Mouse (Mus musculus): ENCODE results near the gene Ddx19b.
A peak's percentile ranks its signal among the peaks of the same experiment; 100 is the strongest.

DNA sequence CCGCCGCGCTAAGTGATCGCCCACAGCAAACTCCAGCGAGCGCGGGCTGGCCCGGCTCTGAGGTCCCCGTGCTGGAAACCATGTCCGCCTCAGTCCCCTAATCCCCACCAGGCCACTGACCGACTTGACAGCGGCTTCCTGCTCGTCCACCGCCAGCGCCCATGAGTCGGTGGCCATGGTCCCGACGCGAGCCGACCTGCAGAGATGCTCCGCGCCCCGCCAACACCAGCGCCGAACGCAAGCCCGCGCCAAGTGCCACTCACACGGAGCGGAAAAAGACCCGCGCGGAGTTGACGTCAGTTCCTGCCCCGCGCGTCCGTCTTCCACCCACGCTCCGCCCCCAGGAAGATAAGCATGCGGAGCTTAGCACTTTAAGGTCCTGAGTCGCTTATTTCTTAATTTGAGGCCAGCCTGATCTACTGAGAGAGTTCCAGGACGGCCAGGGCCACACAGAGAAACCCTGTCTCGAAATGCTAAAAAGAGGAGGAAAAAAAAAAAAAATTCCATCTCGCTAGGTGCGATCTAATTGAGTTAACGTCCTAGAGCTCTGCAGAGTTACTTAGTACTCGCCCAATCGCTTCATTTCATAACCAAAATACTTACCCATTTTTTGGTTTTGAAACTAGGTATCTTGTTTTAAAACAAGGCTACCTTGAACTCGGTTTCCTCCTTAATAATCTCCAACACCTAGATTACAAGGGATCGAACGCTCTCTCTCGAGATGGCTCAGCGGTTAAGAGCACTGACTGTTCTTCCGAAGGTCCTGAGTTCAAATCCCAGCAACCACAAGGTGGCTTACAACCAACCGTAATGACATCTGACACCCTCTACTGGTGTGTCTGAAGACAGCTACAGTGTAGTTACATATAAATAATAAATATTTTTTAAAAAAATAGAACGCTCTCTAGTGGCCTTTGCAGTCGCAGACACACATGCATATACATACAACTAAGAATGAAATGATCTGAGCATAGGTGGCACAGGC is 33.7 kb downstream of the Ddx19b start, which contains the start of gene Ddx19a:
- no peak for TF ChIP-seq CTCF (IDR thresholded peaks at IDR 0.05; ENCODE audit: control insufficient read depth, insufficient read depth, insufficient read length)
- no peak for TF ChIP-seq MYOD1 (IDR thresholded peaks at IDR 0.05; ENCODE audit: control insufficient read depth, insufficient read length, low read depth)
- no peak for TF ChIP-seq USF1 (IDR thresholded peaks at IDR 0.05; ENCODE audit: low read depth)
- no peak for TF ChIP-seq CEBPB (IDR thresholded peaks at IDR 0.05; ENCODE audit: low read depth)
- TF ChIP-seq MAX (IDR thresholded peaks at IDR 0.05), result peak; percentile 91
